Mouse (Mus musculus) CD8-positive naive resting alpha-beta T cell, adult 2 months (primary cell): Measurements from ENCODE around the gene Setd3.

Experiments used
- DNase-seq, 2 experiments: peaks; one replicate each; pipeline ENCODE4 v3.0.0; 2022; ENCODE audit warnings: low read depth in 2 of 2, low spot score in 2 of 2

Gene Setd3

DNA sequence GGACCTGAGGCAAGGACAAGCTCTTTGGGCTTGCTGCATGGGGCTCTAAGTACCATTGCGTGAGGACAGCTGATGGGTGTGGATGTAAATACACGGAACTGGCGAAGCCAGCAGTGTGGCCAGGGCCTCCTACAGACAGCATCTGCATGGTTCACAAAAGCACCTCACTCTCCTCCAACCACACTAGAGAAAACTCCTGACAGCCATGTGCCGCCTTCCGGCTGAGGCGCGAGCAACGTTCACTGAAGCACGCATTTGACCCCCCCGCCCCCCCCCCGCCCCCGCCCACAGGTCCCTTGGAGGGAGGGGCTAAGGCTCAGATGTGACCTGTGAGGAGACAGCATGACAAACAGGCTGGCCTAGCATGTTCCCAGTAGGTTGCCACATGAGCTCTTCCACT is 25.9 kb upstream of the Setd3 start:
- DNase-seq = no peak

DNA sequence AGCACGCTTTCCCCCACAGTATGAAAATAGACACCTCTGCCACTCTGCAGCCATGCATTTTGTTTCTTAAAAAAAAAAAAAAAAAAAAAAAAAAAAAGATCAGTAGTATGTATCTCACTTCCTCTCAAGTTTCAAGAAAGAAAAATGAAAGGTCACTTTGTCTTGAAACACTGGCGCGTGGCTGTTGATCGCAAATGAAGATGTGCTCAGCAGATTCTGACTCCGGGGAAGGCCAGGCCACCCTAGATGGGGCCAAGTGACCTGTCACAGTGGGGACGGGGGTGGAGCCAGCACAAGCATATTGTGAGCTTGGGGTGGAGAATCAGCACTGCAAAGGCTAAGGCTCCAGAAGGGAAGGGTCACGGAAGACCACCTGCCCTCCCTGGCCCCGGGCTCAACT is 24.8 kb upstream of the Setd3 start:
- no peak for DNase-seq

DNA sequence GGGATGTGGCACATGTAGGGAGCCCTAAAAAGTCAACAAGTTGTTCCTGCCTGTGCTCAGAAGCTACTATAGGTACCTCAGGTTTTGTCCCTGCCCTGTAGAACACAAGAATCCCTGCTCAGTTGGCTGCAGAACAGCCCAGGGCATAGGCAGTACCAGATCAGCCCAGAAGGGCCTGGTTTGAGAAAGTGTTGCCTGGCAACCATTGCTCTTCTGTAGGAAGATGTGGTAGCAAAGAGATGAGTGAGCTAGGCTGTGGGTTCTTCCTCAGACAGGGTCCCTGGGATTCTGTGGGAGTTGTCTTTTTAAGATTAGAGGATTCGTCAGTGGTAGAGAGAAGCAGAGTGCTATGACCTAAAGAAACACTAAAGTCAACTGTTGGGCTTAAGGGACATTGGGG is 21.0 kb upstream of the Setd3 start:
- no peak for DNase-seq

DNA sequence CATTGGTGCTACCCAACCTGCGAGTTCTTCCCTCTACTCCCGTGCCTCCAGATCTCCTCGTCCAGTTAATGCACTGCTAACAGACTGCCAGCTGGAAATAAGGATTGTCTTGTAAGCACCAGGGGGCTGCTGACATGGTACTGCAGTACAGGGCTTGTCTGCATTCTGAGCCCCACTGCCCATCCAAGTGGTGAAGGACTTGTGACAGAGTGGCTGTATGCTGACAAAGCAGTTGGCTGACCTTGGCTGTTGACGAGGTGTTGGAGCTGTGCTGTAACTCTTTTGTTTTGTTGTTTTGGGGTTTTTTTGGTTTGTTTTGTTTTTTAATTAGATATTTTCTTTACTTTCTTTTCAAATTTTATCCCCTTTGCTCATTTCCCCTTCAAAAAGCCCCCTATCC is 19.3 kb upstream of the Setd3 start:
- no peak for DNase-seq

DNA sequence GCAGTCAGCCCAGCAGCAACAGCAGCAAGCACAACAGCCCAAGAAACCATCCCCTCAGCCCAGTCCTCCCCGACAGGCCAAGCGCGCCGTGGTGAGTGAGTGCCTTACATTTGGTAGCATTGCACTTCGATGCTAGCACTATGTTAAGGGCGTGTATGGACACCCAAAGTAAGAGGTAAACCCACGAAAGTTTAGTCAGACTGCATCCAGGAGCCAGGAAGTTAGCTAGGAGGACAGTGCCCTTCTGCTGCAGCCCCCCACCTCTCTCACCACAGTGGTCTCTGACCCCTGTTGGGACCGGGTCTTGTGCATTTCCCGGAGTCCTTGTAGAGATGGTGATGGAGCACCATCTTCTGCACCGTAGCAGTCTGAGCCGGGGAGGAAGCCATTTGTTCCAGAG is 16.6 kb upstream of the Setd3 start:
- no peak for DNase-seq

DNA sequence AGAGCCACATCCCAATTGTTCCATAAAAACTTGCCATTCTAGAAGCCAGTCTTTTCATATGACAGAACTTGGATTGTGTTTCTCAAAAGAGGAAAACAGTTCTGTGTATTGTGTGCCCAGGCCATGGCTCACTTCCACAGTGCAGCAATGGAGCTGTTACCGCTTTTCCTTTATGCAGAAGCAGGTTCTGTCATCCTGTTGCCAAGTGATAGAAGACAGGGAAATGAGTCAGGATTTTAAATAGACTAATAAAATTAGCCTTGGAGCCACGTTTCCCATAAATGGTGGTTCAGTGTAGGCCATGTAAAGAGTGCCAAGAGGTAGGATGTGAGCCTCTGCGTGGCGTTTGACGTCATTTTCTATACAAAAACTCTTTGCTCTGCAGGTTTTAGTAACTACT is 14.8 kb upstream of the Setd3 start:
- DNase-seq = no peak

DNA sequence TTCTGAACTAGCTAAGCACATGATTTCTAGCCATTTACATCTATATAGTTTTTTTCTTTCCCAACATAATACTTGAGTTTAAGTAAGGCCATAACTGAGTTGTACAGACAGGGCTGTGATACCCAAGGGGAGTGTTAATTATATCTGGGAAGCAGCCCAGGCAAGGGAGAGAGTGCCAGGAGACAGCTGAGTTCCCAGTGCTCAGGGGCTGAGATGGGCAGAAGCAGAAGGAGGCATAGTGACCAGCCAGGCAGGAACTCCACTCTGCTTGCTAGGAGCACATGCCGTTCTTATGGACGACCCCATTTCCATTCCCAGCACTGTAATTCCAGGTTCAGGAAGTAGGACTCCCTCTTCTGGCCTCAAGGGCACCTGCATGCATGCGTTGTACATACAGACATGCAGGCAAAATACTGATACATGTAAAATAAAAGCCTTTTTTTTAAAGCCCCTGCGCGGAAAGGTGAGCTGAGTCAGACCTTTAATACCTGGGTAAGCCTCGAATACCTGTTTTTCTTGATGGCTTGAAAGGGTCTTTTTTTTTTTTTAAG is 8.5 kb upstream of the Setd3 start:
- DNase-seq = no peak

DNA sequence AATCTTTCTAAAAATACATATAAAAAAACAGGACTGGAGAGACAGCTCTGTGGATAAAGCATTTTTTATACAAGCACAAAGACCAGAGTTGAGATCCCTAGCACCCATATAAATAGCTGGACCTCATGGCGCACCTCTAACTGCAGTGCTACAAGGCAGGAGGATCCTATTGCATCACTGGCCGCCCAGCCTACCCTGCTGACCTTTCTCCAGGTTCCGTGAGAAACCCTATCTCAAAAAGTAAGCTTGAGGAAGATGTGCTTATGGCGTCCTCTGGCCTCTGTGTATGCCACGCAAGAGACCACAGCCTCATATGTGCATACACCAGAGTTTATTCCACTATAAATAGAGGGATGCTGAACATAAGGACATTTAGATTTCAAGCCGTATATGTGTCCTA is 2.6 kb upstream of the Setd3 start:
- no peak for DNase-seq

DNA sequence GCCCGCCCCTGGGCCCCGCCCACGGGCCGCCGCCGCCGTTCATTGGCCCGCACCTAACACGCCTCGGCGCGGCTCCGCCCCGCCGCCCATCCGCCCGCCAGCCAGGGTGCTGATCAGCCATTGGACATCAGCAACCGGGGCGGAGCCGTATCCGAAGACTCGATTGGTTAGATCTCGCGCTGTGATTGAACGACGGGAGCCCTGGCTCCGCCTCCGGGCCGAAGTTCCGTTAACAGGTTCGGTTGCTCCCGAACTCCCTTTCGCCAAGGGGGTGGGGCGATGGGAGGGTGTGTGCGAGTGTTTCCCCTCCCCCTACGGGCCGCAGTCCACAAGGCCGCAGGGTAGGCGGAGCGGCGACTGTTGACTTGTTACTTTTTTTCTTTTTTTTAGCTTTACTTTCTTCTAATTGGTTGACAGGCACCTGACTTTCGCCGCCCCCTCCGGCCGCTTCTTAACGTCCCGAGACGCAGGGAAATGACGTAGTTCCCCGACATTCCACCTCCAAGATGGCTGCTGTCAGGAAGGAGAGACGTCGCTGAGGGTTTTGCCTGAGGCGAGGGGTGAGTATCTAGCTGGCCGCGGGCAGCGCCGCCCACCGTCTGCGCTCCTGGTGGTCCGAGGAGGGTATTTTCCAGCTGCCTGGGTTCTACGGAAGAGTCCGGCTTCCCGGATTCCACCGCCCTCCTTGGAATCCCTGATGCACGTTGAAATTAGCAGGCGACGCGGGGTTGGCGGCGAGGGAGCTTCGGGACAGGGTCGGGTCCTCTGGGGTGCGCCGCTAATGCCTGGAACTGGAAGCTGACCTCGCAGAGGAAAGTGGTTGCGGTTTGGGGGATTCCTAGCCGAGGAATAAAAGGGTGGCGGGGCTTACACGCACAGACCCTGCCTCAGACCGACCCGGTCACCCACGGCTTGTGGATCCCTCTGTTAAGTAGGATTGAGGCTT is 480 bp upstream of the Setd3 start, which contains the start of gene Ccnk:
Gene Ccnk, plus strand, starts transcription at position 259 of the 946 bp plus-strand sequence.
- DNase-seq = peak; percentile 97

DNA sequence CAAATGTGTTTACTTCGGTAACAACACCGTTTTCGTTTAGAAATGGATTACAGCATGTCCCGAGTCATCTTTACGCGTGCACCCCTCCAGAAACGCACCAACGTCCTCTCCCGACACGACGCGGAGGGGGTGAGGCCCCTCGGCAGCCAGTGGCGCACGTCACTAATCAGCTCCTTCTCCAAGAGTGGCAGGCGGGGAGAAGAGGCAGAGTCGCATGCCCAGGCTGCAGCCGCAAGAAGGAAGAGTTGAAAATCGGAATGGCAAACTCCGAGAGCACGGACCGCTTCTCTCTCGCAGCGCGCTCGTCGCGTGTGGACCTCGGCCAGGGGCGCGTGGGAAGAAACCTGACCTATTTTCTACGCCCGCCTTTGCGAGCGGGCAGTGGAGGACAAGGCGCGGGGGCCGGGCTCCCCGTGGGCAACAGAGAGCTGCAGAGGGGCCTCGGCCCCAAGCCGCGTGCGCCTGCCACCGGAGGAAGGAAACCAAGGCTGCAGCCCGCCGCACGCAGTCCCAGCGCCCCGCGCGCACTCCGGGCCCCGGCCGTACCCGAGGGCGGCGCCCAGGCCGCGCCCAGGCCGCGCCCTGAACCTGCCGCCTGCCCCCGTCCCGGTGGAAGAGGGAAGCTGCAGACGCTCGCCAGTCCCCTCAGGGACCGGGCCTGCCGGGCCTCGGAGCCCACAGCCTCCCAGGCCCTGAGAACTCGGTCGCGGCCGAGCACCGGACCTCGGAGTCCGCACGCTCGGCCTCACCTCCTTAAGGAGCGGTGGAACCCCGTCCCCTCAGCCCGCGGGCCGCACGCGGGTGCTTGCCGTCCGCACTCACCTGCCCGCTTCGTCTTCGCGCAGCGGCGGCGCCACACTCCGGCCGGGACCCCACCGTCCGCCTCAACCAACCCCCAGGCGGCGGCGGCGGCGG is 526 bp downstream of the Setd3 start:
- DNase-seq = peak; percentile 43 to 44

DNA sequence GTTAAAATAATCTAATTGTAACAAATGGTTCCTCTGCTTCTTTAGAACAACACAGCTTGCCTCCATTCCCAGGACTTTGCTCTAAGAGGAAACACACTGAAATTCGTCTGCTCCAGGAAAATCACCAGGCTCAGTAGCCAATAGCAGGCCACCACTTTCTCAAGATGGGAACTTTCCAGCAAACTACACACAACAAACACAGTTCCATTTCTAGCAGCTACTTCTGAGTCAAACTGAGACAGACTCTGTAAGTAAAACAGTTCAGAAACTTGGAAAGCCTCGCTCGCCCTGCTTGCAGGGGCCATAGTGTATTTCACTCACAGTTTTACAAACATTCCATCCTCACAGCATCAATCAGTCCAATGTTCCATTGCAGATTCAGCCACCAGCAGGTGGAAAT is 2.7 kb downstream of the Setd3 start:
- no peak for DNase-seq

DNA sequence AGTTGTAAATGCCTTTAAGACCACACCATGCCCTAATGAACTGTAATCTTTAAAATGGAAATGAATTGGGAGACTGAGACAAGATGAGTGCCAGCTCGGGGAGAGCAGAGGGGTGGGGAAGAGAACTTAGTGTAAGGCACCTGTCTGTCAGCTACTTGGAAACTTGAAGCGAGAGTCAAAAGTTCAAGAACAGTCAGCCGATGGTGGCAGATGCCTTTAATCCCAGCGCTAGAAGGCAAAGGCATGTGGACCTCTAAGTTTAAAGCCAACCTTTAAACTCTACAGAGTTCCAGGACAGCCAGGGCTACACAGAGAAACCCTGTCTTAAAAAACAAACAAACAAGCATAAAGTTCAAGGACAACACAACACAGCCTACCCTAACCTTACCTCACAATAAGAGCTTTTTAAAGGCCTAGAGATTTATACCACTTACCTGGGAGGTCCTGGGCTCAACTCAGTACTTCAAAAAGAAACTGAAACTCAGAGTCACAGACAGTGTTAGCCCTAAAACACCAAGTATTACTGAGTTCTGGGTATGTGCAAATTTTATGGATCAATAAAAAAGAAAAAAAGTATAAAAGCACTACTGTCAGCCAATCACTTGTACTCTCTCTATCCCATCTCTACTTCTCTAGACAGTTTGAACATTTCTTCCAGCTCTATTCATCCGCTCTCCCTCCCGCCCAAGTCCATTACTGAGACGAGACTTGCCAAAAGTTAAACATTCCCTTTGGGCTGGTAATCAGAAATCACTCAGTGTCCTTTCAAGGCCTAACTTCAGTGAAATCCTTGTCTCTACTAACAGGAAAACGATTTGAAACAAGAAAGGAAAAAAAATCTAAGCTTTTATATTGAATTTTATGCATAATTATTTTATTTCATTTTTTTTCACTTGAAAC is 4.3 kb downstream of the Setd3 start:
- no peak for DNase-seq

DNA sequence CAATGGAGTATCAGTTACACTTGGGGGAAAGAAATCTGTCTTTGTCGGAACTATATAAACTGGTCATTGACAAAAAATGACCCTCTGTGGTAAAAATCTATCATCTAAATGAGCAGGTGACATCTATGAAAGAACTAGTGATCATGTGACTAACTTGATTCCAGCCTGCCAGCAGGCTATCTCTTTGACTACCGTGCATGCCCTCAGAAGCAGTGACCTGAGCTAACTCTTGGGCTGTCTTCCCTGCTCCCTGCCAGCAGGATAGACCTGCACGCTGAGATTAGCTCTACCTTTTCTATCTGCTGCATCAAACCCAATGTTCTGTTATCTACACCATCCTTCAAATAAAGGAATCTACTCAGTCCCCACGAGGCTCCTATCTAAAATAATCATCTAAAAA is 6.5 kb downstream of the Setd3 start:
- DNase-seq = no peak

DNA sequence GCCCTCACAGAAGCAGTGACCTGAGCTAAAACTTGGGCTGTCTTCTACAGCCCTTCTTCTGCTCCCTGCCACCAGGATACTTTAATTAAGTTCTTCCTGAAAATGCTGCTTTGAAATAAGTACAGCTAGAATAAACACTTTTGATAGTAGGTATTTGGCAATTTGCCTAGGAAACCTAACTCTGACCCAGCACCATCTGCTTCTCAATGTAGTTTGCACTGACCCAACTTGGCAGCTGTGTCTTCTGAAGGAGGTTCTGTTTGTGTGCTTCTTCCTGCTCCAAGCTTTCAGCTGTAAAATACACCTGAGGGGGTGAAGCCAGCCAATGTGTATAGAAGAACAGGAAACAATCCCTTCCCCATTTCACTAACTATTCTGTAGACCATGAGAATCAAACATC is 7.8 kb downstream of the Setd3 start:
- no peak for DNase-seq

DNA sequence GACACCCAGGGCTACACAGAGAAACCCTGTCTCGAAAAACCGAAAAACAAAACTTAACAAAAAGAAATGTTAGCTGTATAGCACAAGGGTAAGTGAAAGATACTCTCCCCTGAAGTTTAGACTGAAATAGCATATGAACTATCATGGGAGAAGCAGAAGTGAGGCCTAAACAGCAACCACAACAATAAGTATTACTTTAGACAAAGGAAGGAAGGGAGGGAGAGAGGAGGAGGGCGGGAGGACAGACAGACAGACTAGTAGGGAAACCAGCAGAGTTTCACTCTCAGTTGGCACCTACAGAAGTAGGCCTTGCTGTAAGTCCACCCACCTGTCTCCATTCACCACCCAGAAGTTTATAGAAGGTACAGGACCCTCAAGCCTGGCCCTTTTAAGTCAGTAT is 8.6 kb downstream of the Setd3 start:
- DNase-seq = no peak

DNA sequence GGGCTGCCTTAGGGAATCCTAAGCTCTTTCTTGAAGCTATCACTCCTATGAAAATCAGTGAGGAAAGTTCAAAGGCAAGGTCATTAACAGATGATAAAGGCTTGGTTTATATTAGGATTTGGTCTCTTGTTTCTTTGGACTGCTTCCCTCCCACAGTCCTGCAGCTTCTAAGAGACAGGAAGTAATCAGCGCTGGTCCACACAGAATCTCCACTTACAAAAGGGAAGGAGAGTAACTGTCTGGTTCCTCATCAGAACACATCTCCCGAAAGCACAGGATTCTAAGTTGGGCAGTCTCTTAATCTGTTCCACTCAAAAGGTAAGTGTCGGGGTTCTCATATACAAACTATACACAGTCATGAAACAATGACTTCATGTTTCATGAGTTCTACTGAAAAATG is 10.2 kb downstream of the Setd3 start:
- no peak for DNase-seq

DNA sequence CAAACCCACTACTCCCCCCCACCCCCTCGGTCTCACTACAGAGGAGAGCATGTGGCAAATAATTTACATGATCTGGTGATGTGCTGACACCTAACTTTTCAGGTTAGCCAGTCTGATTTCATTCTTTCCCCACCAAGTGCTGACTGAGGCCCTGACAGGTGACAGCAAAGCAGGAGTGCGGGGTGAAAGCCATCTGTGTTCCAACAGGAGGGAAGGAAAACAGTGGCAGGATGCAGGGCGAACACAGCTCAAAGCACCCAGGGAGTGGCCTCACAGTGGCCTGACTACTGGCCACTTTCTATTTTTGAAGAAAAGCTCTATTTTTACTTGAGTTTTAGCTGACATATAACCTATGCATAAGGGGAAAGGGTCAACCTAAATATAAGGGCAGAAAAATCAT is 15.4 kb downstream of the Setd3 start:
- DNase-seq = no peak

DNA sequence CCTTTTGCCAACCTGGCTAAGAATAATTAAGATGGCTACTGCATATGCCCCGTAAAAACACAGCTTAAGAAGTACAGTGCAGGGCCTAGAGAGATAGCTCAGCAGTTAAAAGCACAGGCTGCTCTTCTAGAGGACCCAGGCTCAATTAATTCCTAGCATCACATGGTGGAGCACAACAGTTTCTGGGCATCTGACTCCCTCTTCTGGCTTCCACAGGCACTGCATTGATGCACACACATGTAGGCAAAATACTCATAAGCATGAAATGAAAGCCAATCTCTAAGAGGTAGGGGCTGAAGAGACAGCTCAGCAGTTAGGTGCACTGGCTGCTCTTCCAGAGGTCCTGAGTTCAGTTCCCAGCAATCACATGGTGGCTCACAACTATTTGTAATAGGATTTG is 17.1 kb downstream of the Setd3 start:
- no peak for DNase-seq

DNA sequence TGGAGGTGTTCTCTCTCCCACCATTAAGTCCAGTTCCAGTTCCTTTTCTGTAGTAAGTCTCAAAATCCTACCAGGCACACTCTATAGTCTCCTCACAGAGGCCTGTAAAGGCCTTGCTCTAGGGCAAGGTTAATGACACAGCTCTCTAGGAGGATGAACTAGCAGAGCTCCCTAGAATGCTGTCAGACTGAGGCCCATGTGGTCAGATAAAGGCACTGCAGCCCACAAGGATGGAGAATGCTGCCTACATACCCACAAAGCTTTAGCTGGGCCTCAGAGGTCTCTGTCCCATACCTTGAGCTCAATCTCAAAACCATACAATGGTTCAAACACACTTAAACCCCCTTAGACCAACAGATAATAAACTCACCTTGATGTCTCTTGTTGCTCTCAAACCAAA is 19.3 kb downstream of the Setd3 start:
- no peak for DNase-seq

DNA sequence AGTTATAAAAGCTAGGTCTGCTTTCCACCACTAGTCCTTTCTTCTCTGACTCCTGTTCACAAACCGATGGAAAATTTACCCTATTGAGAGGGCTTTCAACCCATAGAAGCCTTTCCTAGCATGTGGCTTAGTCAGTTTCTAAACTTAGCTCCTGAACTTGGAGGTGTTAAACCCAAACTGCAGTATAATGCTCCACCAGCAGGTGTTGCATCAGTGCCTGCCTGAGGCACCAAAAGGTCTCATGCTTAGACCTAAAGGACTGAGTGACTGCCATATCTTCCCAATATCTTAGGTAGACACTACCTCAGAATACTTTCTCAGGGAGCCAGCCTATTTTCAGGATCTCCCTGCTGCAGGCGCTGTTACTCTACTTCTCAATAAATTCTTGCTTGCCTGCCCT is 26.4 kb downstream of the Setd3 start:
- no peak for DNase-seq

DNA sequence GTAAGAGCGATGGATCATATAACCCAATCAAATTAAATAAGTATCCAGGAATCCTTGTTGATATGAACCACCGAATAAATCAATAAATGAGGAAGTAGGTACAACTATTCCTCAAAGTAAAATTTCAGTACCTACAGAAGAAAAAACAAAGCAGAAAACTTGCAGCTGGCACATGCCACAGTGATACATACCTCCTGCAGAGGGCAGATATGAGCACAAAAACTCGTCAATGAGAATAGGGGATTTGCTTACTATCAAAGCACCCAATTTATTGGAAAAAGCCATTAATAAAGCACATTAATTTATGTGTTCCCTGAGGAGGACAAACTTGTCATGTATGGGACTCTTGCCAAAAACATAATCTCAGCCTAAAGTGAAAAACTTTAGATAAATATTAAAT is 29.4 kb downstream of the Setd3 start:
- DNase-seq = no peak
